Mouse (Mus musculus): ENCODE results near the gene Acp2.
"Not testable (repeated sequence)": the region's sequence is repeated elsewhere in the genome, so short reads cannot be mapped to it uniquely, and the experiment has no call there.

The Acp2 gene

GRCm38 (mm10) chr2:91194624-91195332, 7.9 kb upstream of the Acp2 start:
- DNase-seq (ENCODE audit: low read depth, low spot score): no peak

DNA sequence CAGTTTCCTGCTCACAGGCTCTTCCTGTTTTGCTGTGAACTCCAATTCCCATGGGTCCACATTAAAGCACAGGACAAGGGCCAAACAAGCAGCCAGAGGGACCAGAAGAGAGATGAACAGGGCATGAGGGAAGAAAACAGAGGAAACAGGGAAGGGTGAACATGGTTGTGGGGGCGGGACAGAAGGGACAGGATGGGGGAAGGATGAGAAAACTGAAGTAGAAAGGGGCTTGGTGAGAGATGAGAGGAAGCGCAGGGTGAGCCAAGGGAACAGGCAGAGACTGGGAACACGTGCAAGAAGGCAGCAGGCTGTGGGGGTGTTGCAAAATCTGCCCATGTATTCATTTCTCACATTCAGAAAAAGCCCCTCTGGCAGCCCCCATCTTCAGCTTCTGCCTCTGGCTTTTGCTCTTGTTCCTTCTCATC, 6.1 kb upstream of the Acp2 start:
- no peak for DNase-seq (ENCODE audit: low read depth, low spot score)

DNA sequence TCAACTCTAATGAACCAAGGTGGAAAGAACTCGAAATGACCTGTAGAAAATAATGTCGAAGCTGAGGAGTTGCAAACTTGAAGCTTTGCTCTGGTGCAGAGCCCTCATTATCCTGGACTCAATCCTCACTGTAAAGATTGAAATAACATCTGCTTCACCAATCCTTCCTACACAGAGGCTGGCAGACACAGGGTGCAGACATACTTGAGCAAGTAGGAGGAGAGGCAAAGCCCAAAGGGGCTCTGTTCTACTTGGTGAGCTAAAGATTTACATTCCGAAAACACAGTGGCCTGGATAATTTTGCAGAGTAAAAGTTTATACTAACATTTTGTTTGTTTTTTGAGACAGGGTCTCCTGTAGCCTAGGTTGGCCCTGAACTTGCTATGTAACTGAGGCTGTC, 3.8 kb upstream of the Acp2 start:
- no peak for DNase-seq (ENCODE audit: low read depth, low spot score)

- DNase-seq (ENCODE audit: low read depth, low spot score): no peak
These were observed 429 bp downstream of the Acp2 start for GRCm38 (mm10) chr2:91202972-91203656.

DNA sequence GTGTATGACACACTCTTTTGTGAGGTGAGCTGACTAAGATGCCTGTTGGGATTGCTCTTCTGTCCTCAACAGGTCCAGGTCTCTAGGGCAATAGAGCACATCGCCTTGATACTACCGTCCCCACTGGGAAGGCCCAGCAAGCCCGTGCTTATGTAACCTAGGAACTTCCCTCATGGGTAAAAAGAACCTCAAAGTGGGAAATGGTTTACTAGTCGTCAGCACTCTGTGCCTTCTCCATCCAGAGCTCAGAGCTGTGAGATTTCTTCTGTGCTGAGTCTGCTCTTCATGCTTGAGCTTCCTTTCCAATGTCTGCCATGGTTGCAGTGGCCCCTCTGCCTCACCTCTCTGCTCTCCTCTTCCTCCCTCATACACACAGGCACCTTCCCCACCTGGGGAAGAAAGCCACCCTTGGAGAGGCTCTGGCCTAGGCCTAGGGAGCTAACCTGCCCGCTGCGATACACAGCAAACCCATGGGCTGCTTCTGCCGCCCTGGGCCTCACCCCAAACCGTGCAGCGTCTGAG, 3.6 kb downstream of the Acp2 start:
- no peak for DNase-seq (ENCODE audit: low read depth, low spot score)

GRCm38 (mm10) chr2:91213311-91213710, 10.6 kb downstream of the Acp2 start:
- DNase-seq (ENCODE audit: low read depth, low spot score): no peak

GRCm38 (mm10) chr2:91217032-91217431, 14.3 kb downstream of the Acp2 start:
- no peak for DNase-seq (ENCODE audit: low read depth, low spot score)

DNA sequence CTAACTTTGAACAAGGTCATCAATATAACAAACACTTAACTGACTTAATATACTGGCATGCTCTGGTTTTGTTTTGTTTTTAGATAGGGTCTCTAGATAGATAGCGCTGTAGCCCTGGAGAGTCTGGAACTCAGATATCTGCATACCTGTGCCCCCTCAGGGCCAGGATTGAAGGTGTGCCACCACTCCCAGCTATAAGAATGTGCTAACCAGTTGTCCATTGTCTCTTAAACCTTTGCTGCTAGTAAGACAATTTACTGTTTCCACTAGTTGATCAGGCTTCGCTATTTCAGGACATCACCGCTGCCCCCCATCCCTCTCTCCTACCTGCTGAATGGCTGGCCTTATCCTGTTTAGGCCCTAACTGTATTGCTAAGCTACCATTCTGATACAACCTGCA, 17.8 kb downstream of the Acp2 start:
- no peak for DNase-seq (ENCODE audit: low read depth, low spot score)

DNA sequence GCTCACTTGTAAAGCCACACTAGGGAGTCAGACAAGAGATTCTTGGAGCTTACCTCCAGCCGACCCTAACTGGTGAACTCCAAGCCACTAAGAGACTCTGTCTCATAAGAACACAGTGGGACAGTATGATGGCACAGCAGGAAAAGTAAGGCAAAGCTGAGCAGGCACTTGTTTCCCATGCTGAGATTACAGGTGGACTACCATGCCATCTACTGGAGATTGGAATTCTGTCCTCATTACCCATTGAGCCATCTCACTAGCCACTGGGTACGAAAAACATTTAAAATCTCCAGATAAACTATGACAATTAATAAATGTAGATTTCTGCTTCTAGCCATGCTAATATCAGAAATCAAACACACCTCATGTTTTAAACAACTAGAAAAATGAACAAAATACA, 20.9 kb downstream of the Acp2 start:
- no peak for DNase-seq (ENCODE audit: low read depth, low spot score)

- no peak for DNase-seq (ENCODE audit: low read depth, low spot score)
These were observed 27.1 kb downstream of the Acp2 start for GRCm38 (mm10) chr2:91229735-91230134.

DNA sequence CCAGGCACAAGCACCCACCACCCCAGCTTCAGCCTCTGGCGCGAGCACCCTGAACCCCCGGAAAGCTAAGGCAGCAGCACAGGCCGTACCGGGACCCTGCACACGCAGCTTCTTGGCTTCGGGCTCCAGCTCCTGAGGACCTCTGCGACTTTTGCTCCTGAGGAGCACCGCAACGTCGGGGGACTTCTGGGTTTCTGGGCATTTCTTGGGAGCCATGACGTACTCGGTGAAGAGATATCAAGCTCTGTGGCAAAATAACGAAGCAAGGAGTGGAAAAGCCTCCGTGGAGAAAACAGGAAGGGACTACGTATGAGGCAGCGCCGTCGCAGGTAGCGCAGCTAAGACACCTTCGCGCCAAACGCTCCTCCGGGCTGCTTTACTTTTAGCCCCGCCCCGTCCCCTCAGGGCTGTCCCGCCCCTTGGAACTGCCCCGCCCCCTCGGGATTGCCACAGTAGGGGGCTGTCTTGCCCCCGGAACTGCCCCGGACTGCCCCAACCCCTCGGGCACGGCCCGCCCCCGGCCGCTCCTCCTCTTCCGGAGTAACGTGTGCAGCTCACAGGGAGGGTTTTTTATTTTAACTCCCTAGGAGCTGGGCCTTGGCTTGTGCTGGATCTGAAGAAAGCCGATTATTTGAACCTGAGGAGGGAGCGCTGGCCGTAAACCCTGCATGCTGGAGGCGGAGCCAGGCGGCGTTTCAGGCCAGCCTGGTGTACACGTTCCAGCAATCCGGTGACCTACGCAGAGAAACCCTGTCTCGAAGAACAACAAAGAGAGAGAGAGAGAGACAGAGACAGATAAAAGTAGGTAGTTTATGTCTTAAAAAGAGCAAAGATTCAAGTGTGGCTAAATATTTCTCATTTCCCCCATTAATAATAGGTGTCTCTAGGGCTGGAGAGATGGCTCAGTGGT, 34.2 kb downstream of the Acp2 start, which contains the start of gene Ddb2:
Ddb2 (minus strand) TSS at position 382 of the 910 bp plus-strand sequence.
- peak; percentile 91 for DNase-seq (ENCODE audit: low read depth, low spot score)

DNA sequence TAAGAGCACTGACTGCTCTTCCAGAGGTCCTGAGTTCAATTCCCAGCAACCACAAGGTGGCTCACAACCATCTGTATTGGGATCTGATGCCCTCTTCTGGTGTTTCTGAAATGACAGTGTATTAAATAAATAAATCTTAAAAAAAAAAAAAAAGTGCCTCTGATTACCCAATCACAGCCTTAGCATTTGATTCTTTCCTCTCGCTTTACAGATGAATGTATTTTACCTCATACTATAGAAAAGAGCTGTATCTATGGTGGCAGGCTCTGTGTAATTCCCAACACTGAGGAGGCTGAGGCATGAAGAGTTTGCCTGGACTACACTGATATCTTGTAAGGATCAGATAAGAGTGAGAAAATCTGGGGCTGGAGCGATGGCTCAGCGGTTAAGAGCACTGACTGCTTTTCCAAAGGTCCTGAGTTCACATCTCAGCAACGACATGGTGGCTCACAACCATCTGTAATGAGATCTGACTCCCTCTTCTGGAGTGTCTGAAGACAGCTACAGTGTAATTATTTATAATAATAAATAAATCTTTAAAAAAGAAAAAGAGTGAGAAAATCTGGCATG, 34.9 kb downstream of the Acp2 start:
- not testable (repeated sequence) for DNase-seq (ENCODE audit: low read depth, low spot score)

DNA sequence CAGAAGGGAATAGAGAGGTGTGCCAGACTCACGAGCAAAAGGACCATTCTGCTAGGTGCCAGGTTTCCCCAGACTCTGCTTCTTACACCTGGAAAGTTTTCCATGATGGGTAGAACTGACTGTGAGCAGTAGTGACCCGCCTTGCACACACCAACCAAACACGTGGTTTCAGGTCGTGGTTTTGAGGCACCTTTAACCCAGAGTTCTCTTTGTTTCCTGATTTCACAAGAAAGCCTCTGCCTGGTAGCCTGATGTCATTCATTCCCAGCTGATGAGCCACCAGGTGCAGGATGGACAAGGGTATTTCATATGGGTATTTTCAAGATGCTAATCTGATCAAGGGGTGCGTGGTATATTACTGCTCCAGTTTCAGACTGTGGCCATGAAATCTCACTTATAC, 39.9 kb downstream of the Acp2 start:
- no peak for DNase-seq (ENCODE audit: low read depth, low spot score)

DNA sequence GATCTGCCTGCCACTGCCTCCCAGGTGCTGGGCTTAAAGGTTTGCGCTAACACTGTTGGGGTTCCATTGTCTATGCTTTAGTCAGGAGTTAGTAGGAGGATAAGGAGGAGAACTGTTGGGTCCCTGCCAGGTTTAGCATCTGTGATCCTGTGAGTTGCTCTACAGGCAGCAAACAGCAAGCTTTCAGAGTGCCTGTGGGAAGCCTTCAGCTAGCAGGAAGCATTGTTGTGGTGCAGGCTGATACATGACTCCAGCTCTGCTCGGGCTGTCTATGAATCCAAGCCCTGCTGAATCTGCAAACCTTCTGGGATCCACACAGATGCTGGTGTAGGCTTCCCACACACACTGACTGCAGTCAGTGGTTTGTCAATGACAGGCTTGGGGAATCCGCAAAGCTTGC, 40.7 kb downstream of the Acp2 start:
- no peak for DNase-seq (ENCODE audit: low read depth, low spot score)

GRCm38 (mm10) chr2:91244557-91245228, 42.0 kb downstream of the Acp2 start:
- no peak for DNase-seq (ENCODE audit: low read depth, low spot score)

DNA sequence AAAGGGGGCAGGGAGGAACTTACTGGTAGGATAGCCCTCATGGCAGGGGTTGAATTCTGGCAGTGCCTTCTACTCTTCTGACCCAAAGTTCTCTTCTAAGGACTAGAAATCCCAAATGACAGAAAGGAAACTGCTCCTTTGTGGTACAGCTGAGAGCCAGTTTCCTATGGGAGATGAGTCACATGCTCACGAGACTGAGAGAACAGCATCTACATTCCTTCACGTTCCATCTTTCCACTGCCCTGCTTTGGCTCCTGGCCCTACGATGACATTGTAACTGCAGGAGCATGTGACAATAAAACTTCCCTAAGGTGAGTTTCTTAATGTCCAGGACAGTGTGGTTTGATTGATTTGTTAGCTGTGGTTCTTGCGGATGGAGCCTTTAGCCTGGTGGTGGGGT, 45.7 kb downstream of the Acp2 start:
- DNase-seq (ENCODE audit: low read depth, low spot score): no peak

DNA sequence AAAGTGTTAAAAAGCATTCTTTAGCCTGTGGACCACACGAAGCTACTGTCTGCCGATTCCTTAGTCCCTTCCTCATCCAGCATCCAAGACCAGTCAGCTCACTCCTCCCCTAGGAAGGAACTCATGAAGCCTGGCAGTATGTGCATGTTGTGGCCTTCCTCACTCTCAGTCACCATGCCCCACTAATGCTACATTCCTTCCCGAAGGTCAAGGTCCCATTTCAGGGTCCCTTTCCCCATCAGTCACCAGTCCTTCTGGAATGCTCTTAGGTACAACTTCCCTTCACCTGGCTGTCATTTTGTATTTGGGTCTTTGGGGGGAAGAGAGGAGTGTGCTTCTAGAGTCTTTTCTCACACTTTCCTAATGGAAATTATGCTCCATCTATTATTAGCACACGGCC, 49.3 kb downstream of the Acp2 start:
- DNase-seq (ENCODE audit: low read depth, low spot score): no peak

- DNase-seq (ENCODE audit: low read depth, low spot score): no peak
These were observed 49.8 kb downstream of the Acp2 start for GRCm38 (mm10) chr2:91252512-91252911.

DNA sequence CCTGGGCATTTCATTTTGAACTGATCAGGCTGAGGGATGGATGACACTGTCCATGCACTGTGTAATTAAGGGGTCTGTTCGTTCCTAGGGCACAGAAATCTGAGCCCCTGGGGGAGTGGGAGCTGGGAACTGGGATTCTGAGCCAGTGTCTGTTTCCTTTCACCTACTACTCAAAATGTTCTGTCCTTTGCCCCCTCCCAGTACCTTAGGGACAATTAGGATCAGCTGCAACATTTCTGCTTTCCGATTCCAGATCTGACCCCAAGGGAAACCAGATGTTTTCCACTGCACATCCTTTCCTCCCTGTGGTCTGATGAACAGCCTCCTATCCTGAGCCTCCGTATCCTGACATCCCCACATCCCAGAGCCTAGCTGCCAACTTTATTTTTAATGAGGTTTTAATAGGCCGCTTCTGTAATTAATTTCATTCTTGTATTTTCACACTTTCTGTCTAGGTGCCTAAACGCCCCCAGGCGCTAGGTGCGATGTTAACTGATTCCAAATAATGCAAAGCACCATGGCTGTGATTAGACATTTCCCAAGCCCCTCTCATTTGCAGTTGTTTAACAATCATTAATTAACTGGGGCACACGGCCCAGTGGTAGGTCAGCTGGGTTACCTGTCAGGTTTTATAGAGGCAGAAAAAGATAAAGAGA, 52.2 kb downstream of the Acp2 start:
- DNase-seq (ENCODE audit: low read depth, low spot score): no peak

DNA sequence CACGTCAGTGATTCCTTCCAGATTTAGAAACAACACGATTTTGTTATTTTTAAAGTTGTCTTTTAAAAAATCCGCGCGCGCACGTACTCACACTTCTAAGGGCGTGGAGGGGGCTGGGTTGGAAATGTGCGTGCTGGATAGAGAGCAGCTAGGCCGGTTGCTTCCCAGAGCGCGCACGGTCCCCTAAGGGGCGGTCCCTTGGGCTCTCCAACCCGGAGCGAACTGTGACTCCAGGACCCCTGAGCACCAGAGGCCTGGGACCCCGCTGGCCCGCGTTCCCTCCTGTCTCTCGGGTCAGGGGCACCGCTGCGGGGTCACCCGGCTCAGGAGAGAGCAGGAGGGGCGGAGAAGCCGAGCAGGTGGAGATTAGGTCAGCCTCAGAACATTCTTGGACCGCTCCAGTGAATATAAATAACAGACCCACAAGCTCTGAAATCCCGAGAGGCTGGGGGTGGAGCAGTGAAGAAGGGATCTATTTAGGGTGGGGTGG, 53.0 kb downstream of the Acp2 start, which contains the start of gene Pacsin3:
Pacsin3 (plus strand) TSS at position 294 of the 490 bp plus-strand sequence.
- no peak for DNase-seq (ENCODE audit: low read depth, low spot score)
